Mouse (Mus musculus): Measurements from ENCODE around the gene Kctd20. TPM values are rescaled to one million over a fixed set of nuclear protein-coding genes. Genes with fewer than 3 reads are reported as not detected.

The Kctd20 gene
- polyA plus RNA-seq, 1 experiment from 2014 or later = 125 TPM

DNA sequence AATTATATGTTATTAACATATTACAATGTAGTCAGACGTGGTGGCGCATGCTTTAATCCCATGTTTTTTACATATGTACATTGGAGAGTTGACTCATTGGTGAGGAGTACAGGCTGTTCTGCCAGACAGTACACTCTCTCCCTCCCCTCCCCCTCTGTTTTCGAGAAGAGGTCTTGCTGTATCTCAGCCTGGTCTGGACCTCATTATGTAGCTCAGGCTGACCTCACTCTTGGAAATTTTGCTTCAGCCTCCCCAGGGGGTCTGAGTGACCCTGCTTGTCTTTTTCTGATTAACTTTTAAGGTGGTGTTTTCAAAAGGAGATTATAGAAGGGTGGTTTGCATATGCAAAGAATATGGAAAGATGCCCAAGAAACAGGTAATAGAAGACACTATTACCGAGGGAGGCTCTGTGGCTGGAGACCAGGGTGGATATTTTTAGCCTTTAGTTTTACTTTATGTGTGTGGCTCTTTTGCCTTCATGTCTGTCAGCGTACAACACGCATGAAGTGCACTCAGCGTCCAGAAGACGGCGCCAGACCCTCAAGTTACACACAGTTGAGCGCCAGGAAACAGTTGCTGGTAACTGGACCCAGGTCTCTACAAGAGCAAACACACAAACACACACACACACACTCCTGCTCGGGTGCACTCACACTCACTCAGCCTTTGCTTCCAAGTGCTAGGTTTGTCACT lies 66.7 kb downstream of the Kctd20 start:
- WGBS = 40% methylated on average over 11 of the region's 11 CpGs
- H3K27me3 ChIP-seq (replicated peaks; ENCODE audit: low read depth, poor library complexity, severe bottlenecking) = no peaks in the 10 kb centered on the region
- H3K9me3 ChIP-seq = no peaks in the 10 kb centered on the region
- no peak overlapping the region for H3K27ac ChIP-seq (replicated peaks)
- H3K4me3 ChIP-seq = no peak overlapping the region
- no peaks in the 10 kb centered on the region for H3K36me3 ChIP-seq (replicated peaks)
- peak; percentile 67 for DNase-seq (ENCODE audit: low spot score)
- H3K4me1 ChIP-seq = peaks cover 26% of the 10 kb centered on the region

Other genes starting within 250 kb of the Kctd20 start
- 3.3 and 3.6 TPM in 2 replicates for gene AC170998.1, start 225.9 kb upstream of the Kctd20 start, polyA plus RNA-seq (2016; fragmentation: Nextera tagmentation; extraction: Ambion mirVana)
- gene Mapk13, start 182.7 kb upstream of the Kctd20 start, polyA plus RNA-seq (2016; fragmentation: Nextera tagmentation; extraction: Ambion mirVana) = 16.5 and 19.4 TPM in 2 replicates
- 9.1 and 12.1 TPM in 2 replicates for gene Brpf3, start 150.9 kb upstream of the Kctd20 start, polyA plus RNA-seq (2016; fragmentation: Nextera tagmentation; extraction: Ambion mirVana)
- gene Pnpla1, start 93.5 kb upstream of the Kctd20 start, polyA plus RNA-seq (2016; fragmentation: Nextera tagmentation; extraction: Ambion mirVana) = 0.09 TPM in 1 of 2 replicates, not detected in the other
- gene 4930539E08Rik, start 36.6 kb upstream of the Kctd20 start, polyA plus RNA-seq (2016; fragmentation: Nextera tagmentation; extraction: Ambion mirVana) = 0.10 and 0.17 TPM in 2 replicates
- 0.20 TPM in 1 of 2 replicates, not detected in the other for gene Pxt1, start 8.1 kb upstream of the Kctd20 start, polyA plus RNA-seq (2016; fragmentation: Nextera tagmentation; extraction: Ambion mirVana)
- gene Stk38, start 56.0 kb downstream of the Kctd20 start, polyA plus RNA-seq (2016; fragmentation: Nextera tagmentation; extraction: Ambion mirVana) = 118 and 125 TPM in 2 replicates
- gene Srsf3, start 80.7 kb downstream of the Kctd20 start, polyA plus RNA-seq (2016; fragmentation: Nextera tagmentation; extraction: Ambion mirVana) = 830 and 831 TPM in 2 replicates
- 26.0 and 27.5 TPM in 2 replicates for gene Cdkn1a, start 139.0 kb downstream of the Kctd20 start, polyA plus RNA-seq (2016; fragmentation: Nextera tagmentation; extraction: Ambion mirVana)
- 0.09 and 0.21 TPM in 2 replicates for gene Rab44, start 162.2 kb downstream of the Kctd20 start, polyA plus RNA-seq (2016; fragmentation: Nextera tagmentation; extraction: Ambion mirVana)